Mouse (Mus musculus): ENCODE measurements around the gene Catsper3. TPM values are rescaled to one million over a fixed set of nuclear protein-coding genes. Genes with fewer than 3 reads are reported as not detected.

Gene Catsper3
- polyA plus RNA-seq, 1 experiment: 0.05 TPM

- Histone ChIP-seq H3ac (ENCODE audit: control insufficient read depth, insufficient read length, low read depth) (no peak overlapping the region), H3K4me3 (ENCODE audit: insufficient read depth, poor library complexity, severe bottlenecking) (no peak overlapping the region), H3K27me3 (ENCODE audit: control insufficient read depth, insufficient read depth, insufficient read length) (peaks cover 88% of the 10 kb centered on the region), H3K79me3 (ENCODE audit: low read depth) (no peaks in the 10 kb centered on the region), H3K79me2 (ENCODE audit: control insufficient read depth, insufficient read depth) (no peaks in the 10 kb centered on the region), H3K36me3 (ENCODE audit: control insufficient read depth, insufficient read depth) (no peaks in the 10 kb centered on the region)
- TF ChIP-seq MYOG (IDR thresholded peaks at IDR 0.05; ENCODE audit: control insufficient read depth, extremely low read depth, insufficient read length) (no peak), CEBPB (IDR thresholded peaks at IDR 0.05; ENCODE audit: low read depth) (no peak), CTCF (IDR thresholded peaks at IDR 0.05; ENCODE audit: control insufficient read depth, insufficient read depth, insufficient read length) (no peak), MYOD1 (IDR thresholded peaks at IDR 0.05; ENCODE audit: control insufficient read depth, insufficient read length, low read depth) (no peak), USF1 (IDR thresholded peaks at IDR 0.05; ENCODE audit: low read depth) (no peak), FOSL1 (IDR thresholded peaks at IDR 0.05; ENCODE audit: insufficient read depth, low read length, poor library complexity, severe bottlenecking) (no peak), MAX (IDR thresholded peaks at IDR 0.05) (no peak)
Measured at GRCm38 (mm10) chr13:55827679-55828140, 43.3 kb downstream of the Catsper3 start.

- Histone ChIP-seq H3K4me3 (ENCODE audit: insufficient read depth, poor library complexity, severe bottlenecking) (no peak overlapping the region), H3K79me2 (ENCODE audit: control insufficient read depth, insufficient read depth) (no peaks in the 10 kb centered on the region), H3K27me3 (ENCODE audit: control insufficient read depth, insufficient read depth, insufficient read length) (peaks cover 88% of the 10 kb centered on the region), H3K79me3 (ENCODE audit: low read depth) (no peaks in the 10 kb centered on the region), H3ac (ENCODE audit: control insufficient read depth, insufficient read length, low read depth) (no peak overlapping the region), H3K36me3 (ENCODE audit: control insufficient read depth, insufficient read depth) (no peaks in the 10 kb centered on the region)
- TF ChIP-seq MYOD1 (IDR thresholded peaks at IDR 0.05; ENCODE audit: control insufficient read depth, insufficient read length, low read depth): no peak
- no peak for TF ChIP-seq CTCF (IDR thresholded peaks at IDR 0.05; ENCODE audit: control insufficient read depth, insufficient read depth, insufficient read length)
Measured at GRCm38 (mm10) chr13:55828141-55829017, 44.0 kb downstream of the Catsper3 start.

GRCm38 (mm10) chr13:55829018-55829655 is 44.8 kb downstream of the Catsper3 start:
- Histone ChIP-seq H3K36me3 (ENCODE audit: control insufficient read depth, insufficient read depth) (no peaks in the 10 kb centered on the region), H3K27me3 (ENCODE audit: control insufficient read depth, insufficient read depth, insufficient read length) (peaks cover 88% of the 10 kb centered on the region), H3K79me2 (ENCODE audit: control insufficient read depth, insufficient read depth) (no peaks in the 10 kb centered on the region), H3K79me3 (ENCODE audit: low read depth) (no peaks in the 10 kb centered on the region), H3K4me3 (ENCODE audit: insufficient read depth, poor library complexity, severe bottlenecking) (no peak overlapping the region), H3ac (ENCODE audit: control insufficient read depth, insufficient read length, low read depth) (no peak overlapping the region)
- TF ChIP-seq USF1 (IDR thresholded peaks at IDR 0.05; ENCODE audit: low read depth): no peak
- no peak for TF ChIP-seq CTCF (IDR thresholded peaks at IDR 0.05; ENCODE audit: control insufficient read depth, insufficient read depth, insufficient read length)
- TF ChIP-seq MAX (IDR thresholded peaks at IDR 0.05): no peak
- TF ChIP-seq MYOD1 (IDR thresholded peaks at IDR 0.05; ENCODE audit: control insufficient read depth, insufficient read length, low read depth): no peak
- no peak for TF ChIP-seq FOSL1 (IDR thresholded peaks at IDR 0.05; ENCODE audit: insufficient read depth, low read length, poor library complexity, severe bottlenecking)
- TF ChIP-seq MYOG (IDR thresholded peaks at IDR 0.05; ENCODE audit: control insufficient read depth, extremely low read depth, insufficient read length): no peak
- TF ChIP-seq CEBPB (IDR thresholded peaks at IDR 0.05; ENCODE audit: low read depth): no peak

DNA sequence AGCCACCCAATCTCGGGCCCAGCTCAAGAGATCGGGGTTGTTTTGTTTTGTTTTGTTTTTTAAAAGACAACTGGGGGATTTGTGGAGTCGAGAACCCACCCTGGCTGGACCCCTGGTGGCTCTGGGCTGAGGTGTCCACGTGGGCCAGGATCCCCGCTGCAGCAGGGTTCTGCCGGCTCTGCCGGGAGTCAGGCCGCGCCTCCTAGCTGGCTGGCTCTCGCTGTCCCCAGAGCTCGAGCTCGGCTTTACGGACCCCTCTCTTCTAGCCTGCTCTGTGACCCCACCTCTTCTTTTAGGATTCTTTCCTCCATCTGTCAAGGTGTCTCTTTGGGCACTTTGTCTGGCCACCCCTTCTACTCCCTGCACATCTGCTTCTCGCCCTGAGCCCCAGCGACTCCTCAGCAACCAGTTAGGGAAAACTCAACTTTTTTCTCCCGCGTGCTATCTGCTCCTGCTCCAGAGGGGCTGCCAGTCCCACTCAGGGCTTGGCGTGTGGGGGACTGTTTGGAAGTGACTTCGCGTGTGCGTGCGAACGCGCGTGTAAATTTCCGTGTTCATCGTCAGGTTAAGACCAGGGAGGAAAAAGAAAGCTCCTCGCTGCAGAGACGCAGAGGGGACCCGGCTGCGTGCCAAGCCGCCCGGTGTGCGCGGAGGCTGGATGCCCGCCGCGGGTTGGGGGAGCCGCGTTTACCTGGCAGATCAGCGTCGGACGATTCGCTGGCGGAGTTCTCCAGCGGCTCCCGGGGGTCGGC is 45.9 kb downstream of the Catsper3 start:
- H3K27me3 ChIP-seq (ENCODE audit: control insufficient read depth, insufficient read depth, insufficient read length): peaks cover 86% of the 10 kb centered on the region
- TF ChIP-seq MYOD1 (IDR thresholded peaks at IDR 0.05; ENCODE audit: control insufficient read depth, insufficient read length, low read depth) (no peak), CTCF (IDR thresholded peaks at IDR 0.05; ENCODE audit: control insufficient read depth, insufficient read depth, insufficient read length) (no peak), USF1 (IDR thresholded peaks at IDR 0.05; ENCODE audit: low read depth) (no peak), MAX (IDR thresholded peaks at IDR 0.05) (no peak), CEBPB (IDR thresholded peaks at IDR 0.05; ENCODE audit: low read depth) (no peak), FOSL1 (IDR thresholded peaks at IDR 0.05; ENCODE audit: insufficient read depth, low read length, poor library complexity, severe bottlenecking) (no peak), MYOG (IDR thresholded peaks at IDR 0.05; ENCODE audit: control insufficient read depth, extremely low read depth, insufficient read length) (no peak)
- no peaks in the 10 kb centered on the region for H3K79me3 ChIP-seq (ENCODE audit: low read depth)
- H3K36me3 ChIP-seq (ENCODE audit: control insufficient read depth, insufficient read depth): no peaks in the 10 kb centered on the region
- H3K79me2 ChIP-seq (ENCODE audit: control insufficient read depth, insufficient read depth): no peaks in the 10 kb centered on the region
- H3ac ChIP-seq (ENCODE audit: control insufficient read depth, insufficient read length, low read depth): no peak overlapping the region
- H3K4me3 ChIP-seq (ENCODE audit: insufficient read depth, poor library complexity, severe bottlenecking): no peak overlapping the region

- TF ChIP-seq MYOD1 (IDR thresholded peaks at IDR 0.05; ENCODE audit: control insufficient read depth, insufficient read length, low read depth) (no peak), CTCF (IDR thresholded peaks at IDR 0.05; ENCODE audit: control insufficient read depth, insufficient read depth, insufficient read length) (no peak), FOSL1 (IDR thresholded peaks at IDR 0.05; ENCODE audit: insufficient read depth, low read length, poor library complexity, severe bottlenecking) (no peak), MAX (IDR thresholded peaks at IDR 0.05) (no peak), MYOG (IDR thresholded peaks at IDR 0.05; ENCODE audit: control insufficient read depth, extremely low read depth, insufficient read length) (no peak), CEBPB (IDR thresholded peaks at IDR 0.05; ENCODE audit: low read depth) (no peak), USF1 (IDR thresholded peaks at IDR 0.05; ENCODE audit: low read depth) (no peak)
- no peak overlapping the region for H3ac ChIP-seq (ENCODE audit: control insufficient read depth, insufficient read length, low read depth)
- no peaks in the 10 kb centered on the region for H3K79me2 ChIP-seq (ENCODE audit: control insufficient read depth, insufficient read depth)
- H3K36me3 ChIP-seq (ENCODE audit: control insufficient read depth, insufficient read depth): no peaks in the 10 kb centered on the region
- H3K79me3 ChIP-seq (ENCODE audit: low read depth): no peaks in the 10 kb centered on the region
- H3K4me3 ChIP-seq (ENCODE audit: insufficient read depth, poor library complexity, severe bottlenecking): no peak overlapping the region
- H3K27me3 ChIP-seq (ENCODE audit: control insufficient read depth, insufficient read depth, insufficient read length): peaks cover 86% of the 10 kb centered on the region
Measured at GRCm38 (mm10) chr13:55830833-55831721, 46.7 kb downstream of the Catsper3 start.

Measured in C2C12 (cell line).